Mouse (Mus musculus): ENCODE measurements around the gene B4galnt2.
"Not testable (repeated sequence)": the region's sequence is repeated elsewhere in the genome, so short reads cannot be mapped to it uniquely, and the experiment has no call there.

GRCm38 (mm10) chr11:95932168-95932567 lies 17.5 kb upstream of the B4galnt2 start:
- not testable (repeated sequence) for TF ChIP-seq CTCF (IDR thresholded peaks at IDR 0.05; ENCODE audit: borderline replicate concordance, insufficient read depth, low read length); POLR2A (IDR thresholded peaks at IDR 0.05; ENCODE audit: low read depth, low read length)

Measured in embryonic fibroblast, embryonic 13.5 days (primary cell).